Mouse (Mus musculus) megakaryocyte, embryonic 14.5 days (primary cell): ENCODE measurements around the gene Yipf2.

Experiments used
- FLI1 ChIP-seq: IDR thresholded peaks from 2 replicates; pipeline ENCODE4 v1.6.1; 2012; ENCODE audit warnings: low read length, inconsistent platforms, mixed read lengths
- GATA1 ChIP-seq: IDR thresholded peaks from 3 replicates; pipeline ENCODE4 v1.6.1; 2012; ENCODE audit warnings: mixed read lengths, low read length, inconsistent platforms, borderline replicate concordance

DNA sequence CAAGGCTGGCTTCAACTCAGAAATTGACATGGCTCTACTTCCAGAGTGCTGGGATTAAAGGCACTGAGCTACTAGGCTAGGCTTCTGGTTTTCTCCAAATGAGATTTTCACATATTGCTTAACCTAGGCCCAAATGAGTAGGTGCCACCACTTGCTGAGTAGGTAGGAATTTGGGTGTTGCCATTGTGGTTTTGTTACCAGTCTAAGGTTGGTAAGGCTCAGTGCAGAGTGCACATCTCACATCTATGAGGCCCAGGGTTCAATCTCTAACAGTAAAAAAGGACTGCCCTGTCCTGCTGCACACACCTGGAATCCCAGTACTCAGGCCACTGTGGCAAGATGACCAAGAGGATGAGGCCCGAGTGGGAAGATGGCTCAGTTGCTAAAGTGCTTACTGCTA lies 7.2 kb downstream of the Yipf2 start:
- TF ChIP-seq GATA1 (no peak), FLI1 (no peak)
